Mouse (Mus musculus) erythroblast, adult 5-6 weeks (primary cell): ENCODE measurements around the gene Rai14. TPM values are rescaled to one million over a fixed set of nuclear protein-coding genes. Genes with fewer than 3 reads are reported as not detected.

Source experiments
- ATAC-seq: replicated peaks from 2 replicates; pipeline ENCODE4 v1.8.0; 2016; ENCODE audit warnings: moderate number of reproducible peaks, mild to moderate bottlenecking, moderate TSS enrichment, inconsistent platforms; ENCODE audit not compliant: poor library complexity, low FRiP score, severe bottlenecking
- total RNA-seq, 2 experiments: library from RNA; stranded (forward) in 1 of 2; stranded (reverse) in 1 of 2; fragments of 150-400 nt in 1 of 2; fragments of 200-764, 138-1000 nt in 1 of 2; gene quantifications; 2 replicates each; pipeline versions ENCODE4 v1.2.3 to v1.2.4; 2015 to 2017; ENCODE audit warnings: low replicate concordance in 2 of 2

Rai14 gene
- total RNA-seq (2015; ENCODE audit: low replicate concordance) (0.19 and 1.5 TPM in 2 replicates), total RNA-seq (2017; ENCODE audit: low replicate concordance) (0.94 and 1.1 TPM in 2 replicates)

DNA sequence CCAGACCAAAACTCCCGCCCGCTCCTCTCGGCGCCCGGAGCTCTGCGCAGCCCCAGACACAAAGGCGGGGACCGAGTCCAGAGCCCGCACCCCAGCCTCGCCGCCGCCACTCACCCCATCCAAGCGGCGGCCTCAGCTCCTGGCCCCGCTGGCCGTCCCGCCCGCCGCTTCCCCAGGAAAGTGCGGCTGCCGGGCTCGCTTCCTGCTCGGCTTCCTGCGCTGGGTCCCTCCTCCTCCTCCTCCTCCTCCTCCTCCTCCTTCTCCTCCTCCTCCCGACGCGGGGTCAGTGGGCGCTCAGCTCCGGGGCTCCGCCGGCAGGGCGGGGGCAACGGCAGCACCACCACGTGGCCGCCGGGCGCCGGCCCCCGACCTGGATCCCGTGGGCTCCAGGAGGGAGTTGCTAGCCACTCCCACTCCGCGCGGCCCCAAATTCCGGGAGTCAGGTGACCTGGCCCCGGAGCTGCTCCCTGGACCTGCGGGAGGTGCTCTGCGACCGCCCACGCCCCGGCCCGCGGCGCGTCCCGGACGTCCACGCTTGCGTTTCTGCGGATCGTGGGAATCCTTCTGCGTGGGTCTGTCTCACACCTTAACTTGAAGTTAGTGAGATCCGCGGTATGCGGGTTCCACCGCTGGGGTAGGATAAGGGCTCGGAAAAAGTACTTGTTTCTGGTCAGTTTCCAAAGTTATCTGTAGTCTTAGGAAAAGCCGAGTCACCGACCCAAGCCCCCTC is at the start of gene Rai14:
Gene Rai14 (minus strand): TSS at position 216 of the 730 bp plus-strand sequence.
- no peak for ATAC-seq

DNA sequence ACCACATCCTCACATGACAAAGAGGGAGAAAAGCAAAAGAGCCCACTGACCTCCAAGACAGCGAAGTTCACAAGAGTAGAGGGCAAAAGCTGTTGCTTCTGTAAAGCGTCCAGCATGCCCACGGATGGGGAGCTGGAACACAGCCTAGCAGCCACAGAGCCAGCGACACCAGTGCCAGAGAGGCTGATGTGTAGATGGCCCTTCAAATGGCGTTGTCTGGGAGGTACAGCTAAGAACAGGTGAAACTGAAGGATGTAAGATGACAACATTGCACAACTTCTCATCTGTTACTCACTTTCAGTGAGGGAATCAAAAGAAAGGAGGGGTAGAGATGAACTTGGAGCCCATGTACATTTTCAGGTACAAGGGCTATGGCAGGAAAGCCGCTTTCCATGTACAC is 47.0 kb upstream of the Rai14 start:
- no peak for ATAC-seq

DNA sequence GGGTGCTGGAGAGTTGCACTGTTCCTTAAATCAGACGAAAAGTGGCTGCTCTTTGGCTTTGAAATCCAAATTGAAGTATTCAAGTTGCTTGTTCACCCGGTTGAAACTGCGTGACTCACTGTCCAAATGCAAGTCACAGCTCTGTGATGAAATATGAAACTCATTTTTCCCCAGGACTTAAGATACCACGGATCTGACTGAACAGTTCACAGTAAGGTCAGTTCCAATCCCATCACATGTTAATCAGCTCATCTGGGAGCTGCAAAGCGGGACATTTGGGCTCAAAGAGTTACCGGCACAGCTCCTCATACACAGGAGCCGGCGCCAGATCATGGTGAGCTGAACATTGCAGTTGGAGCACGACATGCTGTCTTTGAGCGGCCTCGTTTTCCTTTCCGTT is 45.6 kb upstream of the Rai14 start:
- no peak for ATAC-seq

DNA sequence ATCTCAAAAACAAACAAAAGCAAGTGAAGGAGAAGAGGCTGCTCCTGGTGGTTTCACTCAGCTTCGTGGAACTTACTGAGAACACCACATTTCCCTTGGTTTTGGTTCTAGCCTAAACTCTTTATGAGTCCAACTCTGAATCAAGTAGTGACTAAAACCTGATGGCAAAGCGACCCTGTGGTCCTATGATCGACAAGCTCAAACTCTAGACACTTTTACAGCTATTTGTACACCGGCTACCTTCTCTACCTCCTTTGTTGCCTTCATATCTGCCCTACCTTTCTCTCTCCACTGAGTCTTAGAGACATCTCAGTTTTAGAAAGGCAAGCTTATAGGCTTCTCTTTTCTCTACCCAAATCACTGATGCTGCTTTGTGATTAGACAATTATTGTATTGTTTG is 45.0 kb upstream of the Rai14 start:
- ATAC-seq = no peak

DNA sequence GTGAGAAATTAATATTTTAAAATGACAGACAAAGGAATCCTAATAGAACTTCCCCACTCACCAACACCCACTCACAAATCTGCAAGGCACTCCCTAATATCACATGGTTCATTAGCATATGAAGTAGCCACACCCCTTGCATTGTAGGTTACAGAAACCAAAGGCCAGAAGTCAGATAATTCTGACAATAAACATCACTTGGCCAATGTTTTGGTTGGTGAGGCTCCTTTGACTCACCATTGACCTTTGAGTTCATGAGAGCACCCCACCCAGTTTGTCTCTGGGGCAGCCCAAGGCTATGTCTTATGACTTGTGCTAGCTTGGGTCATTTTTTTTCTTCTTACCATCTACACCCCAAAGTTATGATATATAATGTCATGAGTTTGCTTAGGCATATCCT is 44.4 kb upstream of the Rai14 start:
- no peak for ATAC-seq

DNA sequence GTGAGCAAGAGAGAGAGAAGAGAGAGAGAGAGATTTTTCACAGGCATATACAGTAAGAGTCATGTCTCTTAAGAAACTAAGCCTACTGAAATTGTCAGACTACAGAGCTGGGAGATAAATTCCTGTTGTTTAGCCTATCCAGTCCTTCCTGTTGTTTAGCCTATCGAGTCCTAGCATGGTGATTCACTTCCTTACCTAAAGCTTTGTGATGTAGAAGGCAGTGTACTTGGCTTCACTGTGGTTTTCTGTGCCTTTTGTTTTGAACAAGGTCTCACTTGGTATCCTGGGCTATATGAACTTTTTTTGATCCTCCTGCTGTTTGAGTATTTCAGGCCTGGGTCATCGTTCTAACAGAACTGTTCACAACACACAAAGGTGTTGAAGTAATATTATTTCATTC is 36.7 kb upstream of the Rai14 start:
- ATAC-seq = no peak

DNA sequence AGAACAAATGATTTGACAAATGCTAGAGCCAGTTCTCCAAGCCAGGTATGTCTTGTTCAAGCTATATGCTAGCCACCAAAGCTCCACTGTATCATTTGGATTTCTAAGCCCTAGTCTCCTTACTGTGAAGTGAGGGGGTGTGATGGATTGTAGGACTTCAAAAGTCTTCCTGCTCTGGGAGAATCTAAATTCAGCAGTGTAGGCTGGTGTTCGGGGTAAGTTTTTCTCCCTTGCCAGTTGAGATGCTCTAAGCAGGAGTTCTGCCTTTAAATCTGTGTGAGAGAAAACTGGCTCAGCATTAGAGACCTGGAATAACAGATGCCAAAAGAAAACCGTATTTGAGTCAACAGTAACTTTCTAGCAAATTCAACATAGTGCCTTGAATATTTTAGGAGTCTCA is 35.9 kb upstream of the Rai14 start:
- ATAC-seq = no peak

DNA sequence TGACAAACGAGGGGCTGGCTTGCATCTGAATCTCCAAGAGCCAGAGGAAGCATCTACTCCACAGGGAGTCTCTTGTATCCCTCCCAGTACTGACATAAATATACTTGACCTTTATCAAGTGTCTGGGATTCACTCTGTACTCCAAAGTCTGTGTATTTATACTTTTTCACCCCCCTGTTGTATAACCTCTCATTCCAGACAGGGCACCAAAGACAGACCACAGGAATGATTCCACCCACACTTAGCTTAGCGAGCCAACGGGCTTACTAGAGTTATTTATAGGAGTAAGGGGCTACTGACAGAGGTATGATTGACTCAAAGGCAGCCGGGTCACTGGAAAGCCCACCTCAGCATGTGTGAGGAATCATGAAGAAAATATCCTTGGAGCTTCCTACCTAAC is 35.3 kb upstream of the Rai14 start:
- ATAC-seq = no peak

DNA sequence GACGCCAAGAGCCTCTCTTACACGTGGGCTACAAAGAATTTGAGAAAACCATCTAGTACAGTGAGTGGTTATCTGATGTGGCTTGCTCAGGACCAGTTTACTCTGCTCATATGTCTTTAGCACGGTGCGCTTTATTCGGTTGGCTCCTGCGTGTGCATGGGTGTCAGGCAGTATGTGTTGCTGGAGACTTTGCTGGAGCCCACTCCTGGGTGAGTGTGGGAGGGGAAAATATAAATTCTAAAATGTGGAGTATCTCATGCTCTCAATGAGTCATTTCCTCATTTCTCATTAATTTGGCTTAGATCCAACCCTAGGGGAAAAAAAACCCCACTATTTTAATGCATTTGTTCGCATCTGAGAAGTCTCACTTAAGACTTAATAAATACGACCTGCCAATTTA is 33.2 kb upstream of the Rai14 start:
- ATAC-seq = no peak

DNA sequence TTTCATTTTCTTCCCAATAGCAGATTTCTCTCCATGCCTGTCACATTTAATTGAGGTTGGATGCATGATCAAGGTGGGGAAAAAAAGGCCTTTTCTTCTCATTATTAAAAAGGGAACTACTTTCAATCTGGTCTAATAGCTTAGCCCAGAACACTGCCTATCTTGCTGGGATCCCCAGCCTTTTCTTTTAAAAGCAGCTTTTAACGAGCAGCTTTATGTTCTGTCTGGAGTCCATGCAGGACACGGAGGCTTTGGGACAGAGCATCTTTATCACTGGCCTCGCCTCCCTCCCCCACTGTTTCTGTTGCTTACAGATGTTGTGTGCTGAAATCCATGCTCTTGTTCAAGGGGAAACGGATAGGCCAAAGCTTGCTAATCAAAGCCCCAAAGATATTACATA is 32.8 kb upstream of the Rai14 start:
- ATAC-seq = no peak

DNA sequence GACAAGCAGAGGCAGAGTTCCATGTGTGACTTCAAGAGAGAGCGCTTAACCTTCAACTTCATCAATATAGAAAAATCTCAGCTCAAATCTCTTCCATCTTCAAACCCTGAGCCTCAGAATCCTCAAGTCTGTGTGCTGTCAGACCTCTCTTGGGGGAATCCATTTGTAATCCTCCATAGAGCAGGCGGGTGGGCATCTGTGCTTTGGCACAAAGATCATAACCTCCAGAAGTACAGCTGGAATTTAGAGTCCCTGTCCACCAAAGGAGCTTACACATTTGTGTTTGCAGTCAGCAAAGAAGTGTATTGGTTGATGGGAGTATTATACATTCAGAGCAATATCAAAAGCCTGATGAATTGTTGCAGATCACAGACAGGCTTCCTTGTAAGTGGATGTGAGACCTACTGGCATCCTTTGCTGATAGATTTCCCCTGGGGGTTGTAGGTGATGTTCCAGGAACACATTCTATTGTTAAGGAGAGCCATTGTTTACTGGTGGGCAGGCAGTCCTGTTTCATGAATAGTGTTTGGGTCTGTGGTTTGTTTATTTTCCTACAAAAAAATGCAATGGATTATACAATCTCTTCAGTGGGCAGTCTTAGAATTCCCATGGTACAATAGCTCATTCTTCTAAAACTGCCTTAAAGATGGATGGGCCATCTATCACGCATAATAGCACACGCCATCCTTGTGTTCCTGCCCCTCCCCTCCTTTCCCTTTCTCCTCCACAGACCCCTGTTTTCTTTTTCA is 32.1 kb upstream of the Rai14 start:
- no peak for ATAC-seq

DNA sequence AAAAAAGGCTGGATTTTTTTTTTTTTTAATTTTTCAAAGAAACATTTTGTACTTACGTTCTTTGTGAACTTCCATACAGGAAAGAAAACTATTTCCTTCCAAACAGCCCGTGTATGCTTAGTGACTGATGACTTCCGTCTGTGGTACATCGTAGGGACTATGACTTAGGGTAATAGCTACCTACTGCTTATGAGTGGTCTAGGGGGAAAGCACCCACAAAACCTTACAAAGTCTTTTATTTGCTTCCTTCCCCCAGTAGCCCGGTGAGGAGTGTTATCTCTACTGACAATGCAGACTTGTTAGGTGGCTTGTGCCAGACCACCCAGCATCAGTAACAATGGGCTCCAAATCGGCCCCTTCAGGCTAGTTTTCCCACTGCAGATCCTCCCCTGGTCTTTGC is 28.0 kb upstream of the Rai14 start:
- ATAC-seq = no peak

DNA sequence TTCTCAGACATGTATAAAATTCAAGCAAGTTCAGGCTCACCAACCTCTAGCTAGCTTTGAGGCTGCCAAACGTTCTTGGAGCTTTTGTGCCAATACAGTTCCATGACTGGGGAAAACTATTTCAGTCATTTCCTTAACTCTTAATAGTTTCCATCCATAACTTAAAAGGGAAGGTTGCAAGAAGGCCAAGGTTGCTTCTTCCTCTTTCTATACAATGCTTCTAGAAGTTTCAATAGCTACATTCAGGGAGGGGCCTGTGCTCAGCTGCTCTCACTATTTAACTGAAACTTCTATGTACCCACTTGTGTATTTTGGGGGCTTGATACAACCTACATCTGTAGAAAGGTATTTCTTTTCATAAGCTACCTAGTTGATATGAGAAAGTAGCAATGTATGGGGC is 24.9 kb upstream of the Rai14 start:
- no peak for ATAC-seq

DNA sequence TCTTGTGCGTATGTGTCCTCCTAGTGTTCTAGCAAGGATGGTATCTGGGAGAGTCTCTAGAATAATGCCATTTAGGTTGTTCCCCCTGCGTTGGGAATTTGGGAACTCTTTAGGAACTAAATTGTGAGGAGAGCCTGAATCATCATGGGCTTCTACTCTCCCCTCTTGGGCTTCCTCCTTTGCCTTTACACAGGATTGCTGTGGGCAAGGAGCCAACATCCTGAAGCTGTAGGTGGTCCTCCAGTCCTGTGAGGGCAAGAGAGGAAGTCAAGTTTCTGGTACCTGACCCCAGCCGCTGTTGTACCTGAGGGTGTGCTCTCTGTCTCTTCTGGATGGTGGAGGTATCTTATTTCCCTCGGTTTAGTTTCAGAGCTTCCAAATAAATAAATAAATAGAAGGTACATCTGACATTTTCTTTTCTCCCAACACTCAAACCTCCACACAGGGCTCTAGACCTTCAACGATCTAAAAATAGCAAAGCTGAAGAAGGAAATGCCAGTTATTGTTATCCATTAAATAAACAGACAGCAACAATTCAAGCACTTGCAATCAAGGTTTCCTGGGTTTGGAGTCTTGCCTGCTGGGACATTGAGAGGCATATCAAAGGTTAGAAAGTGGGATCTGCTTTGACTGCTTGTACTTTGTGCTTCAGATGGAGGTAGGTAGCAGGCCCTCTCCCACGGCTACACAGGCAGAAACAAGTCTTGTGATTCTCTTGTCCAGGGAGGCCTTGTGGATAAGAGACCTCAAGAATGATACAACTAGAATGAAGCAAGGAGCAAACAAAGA is 24.1 kb upstream of the Rai14 start:
- ATAC-seq = no peak

DNA sequence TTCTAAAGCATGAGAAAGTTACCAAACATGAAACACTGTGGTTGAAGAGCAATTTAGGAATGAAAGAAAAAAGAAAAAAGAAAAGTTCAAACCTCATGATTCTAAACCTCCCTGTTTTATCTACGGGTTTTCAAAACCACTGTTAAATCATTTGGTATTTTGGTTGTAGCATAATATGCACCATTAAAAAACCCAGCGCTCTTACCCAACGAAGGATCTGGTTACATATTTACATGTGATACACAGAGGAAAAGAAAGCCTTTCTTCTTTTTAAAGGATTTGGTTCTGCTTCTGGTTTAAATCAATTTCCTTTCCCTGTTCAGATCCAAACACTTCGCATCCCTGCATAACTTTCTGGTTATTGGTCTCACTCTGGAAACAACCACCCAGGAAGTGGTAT is 21.5 kb upstream of the Rai14 start:
- no peak for ATAC-seq

DNA sequence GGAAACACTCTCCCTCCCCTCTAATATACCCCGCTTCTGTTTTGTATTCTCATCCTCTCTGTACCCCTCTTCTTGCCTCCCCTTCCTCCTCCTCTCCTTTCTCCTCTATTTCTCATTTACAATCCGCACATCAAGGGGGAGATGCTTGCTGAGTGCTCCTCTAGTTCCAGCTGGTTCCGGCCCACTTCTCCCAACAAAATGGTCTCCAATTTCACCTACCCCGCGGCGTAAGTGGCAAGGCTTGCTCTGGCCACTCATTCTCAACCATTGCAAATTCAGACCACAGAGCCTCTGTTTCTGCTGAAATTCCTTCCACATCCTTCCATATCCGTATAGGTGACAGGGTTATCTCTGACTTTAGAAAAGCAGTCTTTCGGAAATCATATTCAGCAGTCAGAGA is 20.8 kb upstream of the Rai14 start:
- no peak for ATAC-seq

DNA sequence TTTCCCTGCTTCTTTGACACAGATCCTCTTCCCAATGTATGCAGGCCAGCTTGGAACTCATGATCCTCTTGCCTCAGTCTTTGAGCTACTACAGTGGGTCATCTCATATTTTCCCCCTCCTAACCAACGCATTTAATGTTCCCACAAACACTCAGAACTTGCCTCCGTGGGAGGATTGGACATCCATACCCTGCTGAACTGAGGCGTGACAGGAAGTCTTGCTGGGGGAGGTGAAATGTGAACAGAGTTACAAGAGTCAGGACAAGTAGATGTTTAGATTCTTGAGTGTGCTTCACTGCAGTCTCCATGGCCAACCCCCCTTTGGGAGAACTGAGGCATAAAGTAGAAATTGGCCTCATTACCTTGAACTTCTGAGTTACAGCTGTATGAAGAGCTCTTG is 17.0 kb upstream of the Rai14 start:
- ATAC-seq = no peak

DNA sequence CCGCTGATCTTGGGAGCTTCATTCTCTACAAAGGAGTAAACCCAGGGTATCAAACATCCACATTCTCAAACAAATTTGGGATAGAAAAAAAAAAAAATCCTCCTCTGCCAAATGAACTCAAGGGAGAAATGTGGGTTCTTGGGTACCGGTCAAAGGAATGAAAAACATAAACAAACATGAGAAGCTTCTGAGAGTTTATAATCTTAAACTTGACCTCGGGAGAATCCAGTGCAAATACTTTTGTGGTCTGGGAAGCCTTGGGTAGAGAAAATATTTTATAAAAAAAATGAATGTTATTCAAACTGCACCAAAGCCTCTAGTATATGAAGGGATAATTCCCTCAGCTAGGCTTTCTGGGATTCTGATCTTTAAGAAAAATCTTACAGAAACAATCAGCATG is 11.8 kb upstream of the Rai14 start:
- no peak for ATAC-seq

DNA sequence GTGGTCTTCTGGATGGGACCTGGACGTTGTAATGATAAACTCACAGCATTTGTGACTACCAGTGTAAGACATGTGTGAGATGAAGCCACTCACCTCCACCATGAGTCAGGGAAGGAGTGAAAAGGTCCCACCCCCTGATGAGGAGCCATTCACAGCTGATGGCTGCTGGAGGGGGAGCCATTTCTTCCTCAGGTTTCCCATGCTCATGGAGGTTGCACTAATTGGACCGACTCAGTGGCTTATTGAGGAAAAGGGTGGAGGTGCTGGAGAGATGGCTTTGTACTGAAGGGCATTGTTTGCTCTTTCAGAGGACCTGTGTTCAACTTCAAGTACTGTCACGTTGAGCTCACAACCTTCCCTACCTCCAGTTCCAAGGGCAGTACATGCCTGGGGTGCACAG is 10.4 kb upstream of the Rai14 start:
- ATAC-seq = no peak

DNA sequence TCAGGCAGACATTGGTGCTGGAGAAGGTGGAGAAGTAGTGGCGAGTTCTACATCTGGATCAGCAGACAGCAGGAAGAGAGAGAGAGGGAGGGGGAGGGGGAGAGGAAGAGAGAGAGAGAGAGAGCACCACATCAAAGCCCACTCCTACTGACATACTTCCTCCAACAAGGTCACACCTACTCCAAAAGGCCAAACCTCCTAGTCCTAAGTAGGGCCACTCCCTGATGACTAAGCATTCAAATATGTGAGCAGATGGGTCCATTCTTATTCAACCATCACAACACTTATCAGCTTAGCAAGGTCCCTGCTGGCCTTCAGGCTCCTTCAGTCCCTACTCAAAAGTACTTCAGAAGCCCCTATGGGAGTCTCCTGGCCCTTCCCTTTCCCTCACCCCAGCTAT is 9.1 kb upstream of the Rai14 start:
- ATAC-seq = no peak
